Mouse (Mus musculus): ENCODE data around the gene Mybph. TPM values are rescaled to one million over a fixed set of nuclear protein-coding genes. Genes with fewer than 3 reads are reported as not detected.
A peak's percentile ranks its signal among the peaks of the same experiment; 100 is the strongest.

Mybph gene
- polyA plus RNA-seq, 1 experiment from 2014 or later, result not detected

DNA sequence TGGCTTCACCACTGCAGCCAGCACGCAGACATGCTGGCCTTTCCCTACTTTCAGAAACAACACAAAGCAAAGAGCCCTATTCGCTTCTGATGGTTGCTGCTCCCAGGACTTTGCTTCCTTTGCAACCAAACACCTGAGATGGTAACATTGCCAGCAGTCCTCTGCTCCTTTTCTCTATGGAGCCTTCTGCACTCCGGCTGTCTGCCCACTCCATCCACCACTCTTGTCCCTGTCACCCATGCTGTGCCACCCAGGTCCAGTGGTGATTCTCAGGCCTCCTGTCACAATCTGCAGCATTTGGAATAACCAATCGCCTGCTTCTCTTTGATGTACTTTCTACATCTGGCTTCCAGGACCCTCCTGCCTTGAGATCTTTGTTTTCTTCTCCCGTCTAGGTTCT, 32.1 kb downstream of the Mybph start:
- TF ChIP-seq CTCF (IDR thresholded peaks at IDR 0.05; ENCODE audit: low read depth), result no peak

DNA sequence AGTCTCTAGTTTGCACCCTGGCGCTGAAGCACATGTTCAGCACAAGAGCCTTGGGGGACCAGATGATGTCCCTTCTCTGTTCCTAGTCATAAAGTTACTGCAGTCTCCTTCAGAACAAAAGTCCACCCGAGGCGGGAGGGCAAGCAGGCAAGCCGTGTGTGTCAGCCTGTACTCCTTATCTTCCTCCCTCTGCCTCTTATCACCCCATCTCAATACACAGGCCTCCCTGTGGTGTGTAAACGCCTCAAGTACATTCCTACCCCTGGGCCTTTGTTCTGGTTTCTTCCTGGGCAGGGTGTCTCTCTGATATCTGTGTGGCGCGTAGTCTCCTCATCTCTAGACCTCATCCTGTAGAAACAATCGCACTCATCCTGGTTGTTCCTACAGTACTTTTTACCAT, 33.5 kb downstream of the Mybph start:
- Histone ChIP-seq H3K36me3 (ENCODE audit: control insufficient read depth, insufficient read depth) (no peaks in the 10 kb centered on the region), H3K9ac (ENCODE audit: low read depth, low read length) (no peak overlapping the region)
- TF ChIP-seq CTCF (IDR thresholded peaks at IDR 0.05; ENCODE audit: low read depth), result no peak

More for the DNA sequence above, 32.1 kb downstream of the Mybph start:
- no peak for ATAC-seq
- Histone ChIP-seq H3K9ac (ENCODE audit: low read depth, low read length) (no peak overlapping the region), H3K9me3 (ENCODE audit: control insufficient read depth) (no peaks in the 10 kb centered on the region), H3K27me3 (replicated peaks; ENCODE audit: control insufficient read depth, insufficient read depth, low read length) (no peaks in the 10 kb centered on the region), H3K36me3 (ENCODE audit: control insufficient read depth, insufficient read depth) (no peaks in the 10 kb centered on the region), H3K4me3 (ENCODE audit: low read depth, low read length) (no peak overlapping the region), H3K4me2 (replicated peaks; ENCODE audit: low read depth) (no peak overlapping the region), H3K27ac (ENCODE audit: low read depth, low read length) (no peak overlapping the region), H3K4me1 (replicated peaks; ENCODE audit: control insufficient read depth, insufficient read depth, low read length) (no peaks in the 10 kb centered on the region)
- WGBS, result 95% methylated on average over 5 of the region's 5 CpGs

DNA sequence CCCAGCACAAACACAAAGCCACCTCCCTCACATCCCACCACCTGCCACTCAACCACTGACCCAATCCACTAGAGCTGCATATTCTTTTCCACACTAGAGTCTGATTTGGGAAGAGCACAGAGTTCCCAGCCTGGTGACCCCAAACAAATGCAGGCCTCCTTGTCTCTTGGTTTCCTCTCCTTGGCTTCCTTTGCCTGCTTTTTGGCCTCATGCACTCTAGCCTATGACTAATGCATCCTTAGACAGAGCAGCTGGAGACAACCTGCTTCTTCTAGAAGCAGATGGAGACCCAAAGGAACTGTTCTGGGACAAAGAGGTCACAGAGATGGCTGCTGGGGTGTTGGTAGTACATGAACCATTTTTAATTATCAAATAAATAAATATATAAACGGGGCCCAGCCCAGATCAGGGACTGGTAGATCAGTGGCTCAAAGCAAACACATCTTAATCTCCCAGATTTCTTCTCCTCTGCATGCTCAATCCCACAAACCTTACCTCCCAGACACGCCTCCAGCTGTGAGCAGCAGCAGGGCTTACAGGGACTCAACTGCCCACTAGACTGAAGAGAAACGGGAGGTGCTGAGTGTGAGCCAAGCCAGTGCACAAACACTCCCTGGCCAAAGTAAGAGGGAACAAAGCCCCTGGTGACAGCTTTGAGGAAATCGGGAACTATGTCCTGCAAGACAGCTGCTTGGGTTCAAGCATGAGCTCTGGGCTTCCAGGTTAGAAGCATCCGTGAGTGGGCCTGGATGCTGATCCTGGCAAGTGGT, 36.7 kb downstream of the Mybph start:
- TF ChIP-seq CTCF (IDR thresholded peaks at IDR 0.05; ENCODE audit: low read depth), result no peak
- Histone ChIP-seq H3K9ac (ENCODE audit: low read depth, low read length) (no peak overlapping the region), H3K4me2 (replicated peaks; ENCODE audit: low read depth) (no peak overlapping the region), H3K9me3 (ENCODE audit: control insufficient read depth) (no peaks in the 10 kb centered on the region), H3K4me1 (replicated peaks; ENCODE audit: control insufficient read depth, insufficient read depth, low read length) (0 out of 2 replicates have a peak, but pooled peaks cover 7% of the 10 kb centered on the region), H3K36me3 (ENCODE audit: control insufficient read depth, insufficient read depth) (no peaks in the 10 kb centered on the region), H3K27ac (ENCODE audit: low read depth, low read length) (no peak overlapping the region), H3K27me3 (replicated peaks; ENCODE audit: control insufficient read depth, insufficient read depth, low read length) (peaks cover 13% of the 10 kb centered on the region), H3K4me3 (ENCODE audit: low read depth, low read length) (no peak overlapping the region)
- WGBS, result 67% methylated on average over 5 of the region's 5 CpGs
- ATAC-seq, result no peak

More for the DNA sequence above, 33.5 kb downstream of the Mybph start:
- H3K4me1 ChIP-seq (replicated peaks; ENCODE audit: control insufficient read depth, insufficient read depth, low read length), result no peaks in the 10 kb centered on the region
- H3K27ac ChIP-seq (ENCODE audit: low read depth, low read length), result no peak overlapping the region
- ATAC-seq, result peak; percentile 60
- no peak overlapping the region for H3K4me3 ChIP-seq (ENCODE audit: low read depth, low read length)
- no peak overlapping the region for H3K4me2 ChIP-seq (replicated peaks; ENCODE audit: low read depth)
- 38% methylated on average over 8 of the region's 8 CpGs for WGBS
- no peaks in the 10 kb centered on the region for H3K27me3 ChIP-seq (replicated peaks; ENCODE audit: control insufficient read depth, insufficient read depth, low read length)
- no peaks in the 10 kb centered on the region for H3K9me3 ChIP-seq (ENCODE audit: control insufficient read depth)

DNA sequence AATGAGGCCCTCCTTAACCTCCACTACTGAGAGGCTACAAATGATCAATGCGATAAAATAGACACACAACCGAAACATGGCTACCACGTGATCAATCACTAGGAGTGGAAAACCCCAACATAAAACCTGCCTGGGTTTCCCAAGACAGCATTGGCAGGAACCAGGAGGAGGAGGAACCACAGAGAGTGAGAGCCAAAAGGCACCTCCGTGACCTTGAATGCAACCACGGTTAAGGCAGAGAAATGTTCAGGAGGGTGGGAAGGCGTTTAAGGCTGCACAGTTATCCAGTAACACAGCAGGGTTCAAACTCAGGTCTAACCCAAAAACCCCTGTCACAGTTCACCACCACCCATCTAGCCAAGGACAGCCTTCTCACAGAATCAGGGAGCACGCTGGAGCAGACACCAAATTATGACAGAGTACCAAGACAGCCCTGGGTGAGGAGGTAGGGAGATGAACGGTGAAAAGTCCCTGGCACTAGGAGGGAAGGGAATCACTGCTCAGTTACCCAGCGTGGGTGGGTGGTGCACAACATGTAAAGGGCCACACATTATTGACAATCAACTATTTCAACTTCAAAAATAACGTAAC, 37.5 kb downstream of the Mybph start:
- no peak for TF ChIP-seq CTCF (IDR thresholded peaks at IDR 0.05; ENCODE audit: low read depth)
- Histone ChIP-seq H3K4me3 (ENCODE audit: low read depth, low read length) (no peak overlapping the region), H3K4me1 (replicated peaks; ENCODE audit: control insufficient read depth, insufficient read depth, low read length) (0 out of 2 replicates have a peak, but pooled peaks cover 7% of the 10 kb centered on the region), H3K27me3 (replicated peaks; ENCODE audit: control insufficient read depth, insufficient read depth, low read length) (peaks cover 20% of the 10 kb centered on the region), H3K4me2 (replicated peaks; ENCODE audit: low read depth) (no peak overlapping the region), H3K27ac (ENCODE audit: low read depth, low read length) (no peak overlapping the region), H3K9ac (ENCODE audit: low read depth, low read length) (no peak overlapping the region), H3K9me3 (ENCODE audit: control insufficient read depth) (no peaks in the 10 kb centered on the region), H3K36me3 (ENCODE audit: control insufficient read depth, insufficient read depth) (no peaks in the 10 kb centered on the region)
- 81% methylated on average over 10 of the region's 10 CpGs for WGBS
- no peak for ATAC-seq

DNA sequence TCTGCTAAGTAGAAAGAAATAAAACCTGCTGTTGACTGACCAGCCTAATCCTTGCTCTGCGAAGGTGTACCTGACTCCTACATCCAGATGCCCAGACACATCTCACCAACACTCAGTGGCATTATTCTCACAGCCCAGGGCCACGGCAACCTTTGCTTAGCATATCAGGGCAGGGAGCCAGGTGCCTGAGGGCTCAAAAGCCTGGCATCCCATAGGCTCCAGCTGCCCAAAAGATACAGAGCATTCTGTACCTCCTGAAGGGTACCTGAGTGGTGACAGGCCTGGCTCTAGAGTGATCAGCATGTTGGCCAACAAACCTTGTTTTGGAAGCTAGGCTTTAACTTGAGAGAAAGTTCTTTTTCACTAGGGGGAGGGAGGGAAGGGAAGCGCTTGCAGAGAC, 38.0 kb downstream of the Mybph start:
- Histone ChIP-seq H3K36me3 (ENCODE audit: control insufficient read depth, insufficient read depth) (no peaks in the 10 kb centered on the region), H3K4me2 (replicated peaks; ENCODE audit: low read depth) (no peak overlapping the region), H3K27me3 (replicated peaks; ENCODE audit: control insufficient read depth, insufficient read depth, low read length) (peaks cover 25% of the 10 kb centered on the region), H3K9ac (ENCODE audit: low read depth, low read length) (no peak overlapping the region), H3K4me3 (ENCODE audit: low read depth, low read length) (no peak overlapping the region), H3K4me1 (replicated peaks; ENCODE audit: control insufficient read depth, insufficient read depth, low read length) (0 out of 2 replicates have a peak, but pooled peaks cover 7% of the 10 kb centered on the region), H3K9me3 (ENCODE audit: control insufficient read depth) (no peaks in the 10 kb centered on the region), H3K27ac (ENCODE audit: low read depth, low read length) (no peak overlapping the region)
- ATAC-seq, result no peak
- TF ChIP-seq CTCF (IDR thresholded peaks at IDR 0.05; ENCODE audit: low read depth), result no peak
- WGBS, result 77% methylated on average over 3 of the region's 3 CpGs

DNA sequence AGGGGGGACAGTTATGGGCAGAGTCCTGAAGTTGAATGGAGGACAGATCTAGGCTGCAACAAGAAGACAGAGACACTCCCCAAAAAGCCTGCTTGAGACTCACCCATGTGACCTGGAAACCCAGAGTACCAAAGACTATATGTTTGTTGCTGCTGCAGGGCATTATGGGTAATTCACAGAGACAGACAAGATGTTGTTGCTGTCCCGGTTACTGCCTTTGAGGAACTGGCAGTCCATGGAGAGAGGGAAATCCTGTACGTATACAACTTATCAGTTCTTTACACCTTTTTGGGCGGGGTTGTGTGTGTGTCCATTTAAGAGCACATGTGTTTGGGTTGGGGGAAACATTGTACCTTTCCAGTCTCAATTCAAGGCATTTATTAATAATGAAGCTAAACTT, 38.4 kb downstream of the Mybph start:
- no peak for ATAC-seq
- H3K4me1 ChIP-seq (replicated peaks; ENCODE audit: control insufficient read depth, insufficient read depth, low read length), result 0 out of 2 replicates have a peak, but pooled peaks cover 7% of the 10 kb centered on the region
- H3K9me3 ChIP-seq (ENCODE audit: control insufficient read depth), result no peaks in the 10 kb centered on the region
- 46% methylated on average over 3 of the region's 3 CpGs for WGBS
- no peak overlapping the region for H3K4me3 ChIP-seq (ENCODE audit: low read depth, low read length)
- no peaks in the 10 kb centered on the region for H3K36me3 ChIP-seq (ENCODE audit: control insufficient read depth, insufficient read depth)
- peaks cover 27% of the 10 kb centered on the region for H3K27me3 ChIP-seq (replicated peaks; ENCODE audit: control insufficient read depth, insufficient read depth, low read length)
- no peak overlapping the region for H3K27ac ChIP-seq (ENCODE audit: low read depth, low read length)
- H3K4me2 ChIP-seq (replicated peaks; ENCODE audit: low read depth), result no peak overlapping the region
- no peak overlapping the region for H3K9ac ChIP-seq (ENCODE audit: low read depth, low read length)
- TF ChIP-seq CTCF (IDR thresholded peaks at IDR 0.05; ENCODE audit: low read depth), result no peak

All from intestine, postnatal 0 days (tissue).